Mouse (Mus musculus) MEL (cell line): ENCODE data around the gene Med25. TPM values are rescaled to one million over a fixed set of nuclear protein-coding genes. Genes with fewer than 3 reads are reported as not detected.

Source experiments
- DNase-seq: peaks from one replicate; pipeline ENCODE4 v3.0.0; 2011; ENCODE audit warnings: low read depth, low spot score
- H3K27ac ChIP-seq: 2 replicates; pipeline ENCODE4 v1.5.1; 2012; ENCODE audit warnings: low read depth, mild to moderate bottlenecking, control low read depth, low read length, moderate library complexity; ENCODE audit not compliant: control insufficient read depth
- H3K27me3 ChIP-seq, 2 experiments: fragments of 150-350 bp in 1 of 2; sonication (generic) in 1 of 2; 2 replicates each; pipeline ENCODE4 v1.6.1; 2012; ENCODE audit warnings: low read length in 2 of 2, mild to moderate bottlenecking in 2 of 2, improper control_type of control experiment in 1 of 2, moderate library complexity in 1 of 2; ENCODE audit not compliant: insufficient read depth in 2 of 2, control insufficient read depth in 1 of 2
- H3K36me3 ChIP-seq, 2 experiments: 2 replicates each; pipeline ENCODE4 v1.6.1; 2012 to 2014; ENCODE audit warnings: low read length in 2 of 2, improper control_type of control experiment in 1 of 2, inconsistent platforms in 1 of 2, mild to moderate bottlenecking in 1 of 2; ENCODE audit not compliant: insufficient read depth in 2 of 2, control insufficient read depth in 1 of 2
- H3K4me1 ChIP-seq, 2 experiments: fragments of 150-350 bp in 1 of 2; sonication (generic) in 1 of 2; 2 replicates each; pipeline ENCODE4 v1.6.1; 2012; ENCODE audit warnings: low read length in 2 of 2, improper control_type of control experiment in 1 of 2, mild to moderate bottlenecking in 1 of 2; ENCODE audit not compliant: insufficient read depth in 2 of 2, control insufficient read depth in 1 of 2
- H3K4me3 ChIP-seq, 2 experiments: fragments of 150-350 bp in 1 of 2; sonication (generic) in 1 of 2; 2 replicates each; pipeline ENCODE4 v1.5.1; 2012; ENCODE audit warnings: low read depth in 2 of 2, low read length in 2 of 2, mild to moderate bottlenecking in 2 of 2, moderate library complexity in 2 of 2, control low read depth in 1 of 2, improper control_type of control experiment in 1 of 2; ENCODE audit not compliant: control insufficient read depth in 1 of 2, insufficient read depth in 1 of 2
- H3K79me2 ChIP-seq: 2 replicates; pipeline ENCODE4 v1.6.1; 2012; ENCODE audit warnings: mild to moderate bottlenecking, low read length, moderate library complexity; ENCODE audit not compliant: control insufficient read depth, poor library complexity, insufficient read depth
- H3K9ac ChIP-seq: 2 replicates; pipeline ENCODE4 v1.6.1; 2012; ENCODE audit warnings: low read depth, mild to moderate bottlenecking, control low read depth, low read length, moderate library complexity; ENCODE audit not compliant: control insufficient read depth, poor library complexity, severe bottlenecking
- H3K9me3 ChIP-seq: fragments of 150-350 bp; sonication (generic); replicated peaks from 2 replicates; pipeline ENCODE4 v1.6.1; 2012; ENCODE audit warnings: mild to moderate bottlenecking, low read length, improper control_type of control experiment, moderate library complexity; ENCODE audit not compliant: insufficient read depth
- BHLHE40 ChIP-seq: IDR thresholded peaks from 2 replicates; pipeline ENCODE4 v1.6.1; 2012; ENCODE audit warnings: low read depth, mild to moderate bottlenecking, inconsistent platforms, low read length, improper control_type of control experiment, borderline replicate concordance
- CHD1 ChIP-seq: IDR thresholded peaks from 2 replicates; pipeline ENCODE4 v1.6.1; 2012; ENCODE audit warnings: low read depth, mild to moderate bottlenecking, inconsistent platforms, low read length, improper control_type of control experiment
- CHD2 ChIP-seq: IDR thresholded peaks from 2 replicates; pipeline ENCODE4 v1.6.1; 2011; ENCODE audit warnings: low read length, improper control_type of control experiment
- CTCF ChIP-seq, 3 experiments: IDR thresholded peaks in 2 of 3; conservative IDR thresholded peaks in 1 of 3; 2 replicates each; pipeline ENCODE4 v1.5.1; 2011 to 2012; ENCODE audit warnings: low read length in 3 of 3, low read depth in 2 of 3, mild to moderate bottlenecking in 2 of 3, improper control_type of control experiment in 1 of 3, inconsistent platforms in 1 of 3, mixed read lengths in 1 of 3, moderate library complexity in 1 of 3; ENCODE audit not compliant: control insufficient read depth in 1 of 3, insufficient read depth in 1 of 3, poor library complexity in 1 of 3, severe bottlenecking in 1 of 3
- E2F4 ChIP-seq: IDR thresholded peaks from 2 replicates; pipeline ENCODE4 v1.6.1; 2011; ENCODE audit warnings: low read depth, low read length, improper control_type of control experiment, borderline replicate concordance
- ELF1 ChIP-seq: IDR thresholded peaks from 2 replicates; pipeline ENCODE4 v1.6.1; 2014; ENCODE audit warnings: low read depth, mild to moderate bottlenecking, inconsistent platforms, low read length, improper control_type of control experiment, moderate library complexity
- ETS1 ChIP-seq: IDR thresholded peaks from 2 replicates; pipeline ENCODE4 v1.6.1; 2012; ENCODE audit warnings: low read depth, mild to moderate bottlenecking, inconsistent platforms, low read length, improper control_type of control experiment, moderate library complexity
- GABPA ChIP-seq: IDR thresholded peaks from 2 replicates; pipeline ENCODE4 v1.6.1; 2012; ENCODE audit warnings: low read depth, mild to moderate bottlenecking, inconsistent platforms, low read length, improper control_type of control experiment, moderate library complexity
- MAFK ChIP-seq: IDR thresholded peaks from 2 replicates; pipeline ENCODE4 v1.6.1; 2011; ENCODE audit warnings: low read depth, mild to moderate bottlenecking, low read length, improper control_type of control experiment, borderline replicate concordance
- MAX ChIP-seq: IDR thresholded peaks from 2 replicates; pipeline ENCODE4 v1.6.1; 2011; ENCODE audit warnings: low read length, improper control_type of control experiment
- MYB ChIP-seq: IDR thresholded peaks from 2 replicates; pipeline ENCODE4 v1.6.1; 2011; ENCODE audit warnings: mild to moderate bottlenecking, low read depth, low read length, improper control_type of control experiment
- POLR2A ChIP-seq, 2 experiments: IDR thresholded peaks; 2 replicates each; pipeline ENCODE4 v1.6.1; 2011 to 2012; ENCODE audit warnings: low read length in 2 of 2, mild to moderate bottlenecking in 2 of 2, control low read depth in 1 of 2, improper control_type of control experiment in 1 of 2, low read depth in 1 of 2, moderate library complexity in 1 of 2; ENCODE audit not compliant: control insufficient read depth in 1 of 2, insufficient read depth in 1 of 2, poor library complexity in 1 of 2
- POLR2AphosphoS5 ChIP-seq: IDR thresholded peaks from 2 replicates; pipeline ENCODE4 v1.6.1; 2012; ENCODE audit warnings: low read depth, borderline replicate concordance, mild to moderate bottlenecking, inconsistent platforms, low read length, moderate library complexity, mixed read lengths
- RAD21 ChIP-seq: IDR thresholded peaks from 2 replicates; pipeline ENCODE4 v1.6.1; 2011; ENCODE audit warnings: mild to moderate bottlenecking, low read depth, low read length, improper control_type of control experiment
- SIN3A ChIP-seq: IDR thresholded peaks from 2 replicates; pipeline ENCODE4 v1.6.1; 2012; ENCODE audit warnings: low read length, improper control_type of control experiment, inconsistent platforms
- TAL1 ChIP-seq: IDR thresholded peaks from 2 replicates; pipeline ENCODE4 v1.6.1; 2012; ENCODE audit warnings: mild to moderate bottlenecking, inconsistent platforms, low read length, moderate library complexity, mixed read lengths
- UBTF ChIP-seq: IDR thresholded peaks from 2 replicates; pipeline ENCODE4 v1.6.1; 2012; ENCODE audit warnings: low read depth, mild to moderate bottlenecking, inconsistent platforms, low read length, improper control_type of control experiment, moderate library complexity, borderline replicate concordance; ENCODE audit not compliant: insufficient read depth
- USF1 ChIP-seq: IDR thresholded peaks from 2 replicates; pipeline ENCODE4 v1.6.1; 2014; ENCODE audit warnings: low read depth, mild to moderate bottlenecking, inconsistent platforms, low read length, improper control_type of control experiment, moderate library complexity
- USF2 ChIP-seq, 2 experiments: IDR thresholded peaks; 2 replicates each; pipeline ENCODE4 v1.6.1; 2011 to 2012; ENCODE audit warnings: improper control_type of control experiment in 2 of 2, low read length in 2 of 2, borderline replicate concordance in 1 of 2, inconsistent platforms in 1 of 2, low read depth in 1 of 2, mild to moderate bottlenecking in 1 of 2; ENCODE audit not compliant: insufficient read depth in 1 of 2
- ZC3H11A ChIP-seq: IDR thresholded peaks from 2 replicates; pipeline ENCODE4 v1.6.1; 2012; ENCODE audit warnings: low read depth, mild to moderate bottlenecking, inconsistent platforms, low read length, improper control_type of control experiment
- ZMIZ1 ChIP-seq: IDR thresholded peaks from 2 replicates; pipeline ENCODE4 v1.6.1; 2012; ENCODE audit warnings: low read depth, mild to moderate bottlenecking, inconsistent platforms, low read length, improper control_type of control experiment, moderate library complexity
- ZNF384 ChIP-seq: IDR thresholded peaks from 2 replicates; pipeline ENCODE4 v1.6.1; 2012; ENCODE audit warnings: low read depth, mild to moderate bottlenecking, inconsistent platforms, low read length, improper control_type of control experiment
- polyA plus RNA-seq, 2 experiments: library from polyadenylated mRNA; stranded (reverse) in 1 of 2; unstranded in 1 of 2; fragments of >175 nt in 1 of 2; fragments of >200 nt in 1 of 2; gene quantifications; 2 replicates each; pipeline versions ENCODE4 v1.2.1 to v1.2.4; 2012; ENCODE audit warnings: low replicate concordance in 2 of 2, low read depth in 1 of 2; ENCODE audit not compliant: insufficient read length in 2 of 2, insufficient read depth in 1 of 2, missing spikeins in 1 of 2
- total RNA-seq: library from RNA; depleted of rRNA; stranded (reverse); fragments of 300-350 nt; gene quantifications from 2 replicates; pipeline ENCODE4 v1.2.3, GENCODE M21; 2012

Gene Med25
- total and polyA plus RNA-seq, 3 experiments = 53.9 to 118 TPM; not detected in 1

GRCm38 (mm10) chr7:44886964-44887363, 5.5 kb downstream of the Med25 start:
- Histone ChIP-seq H3K27ac (no peak overlapping the region), H3K79me2 (peaks cover 23% of the 10 kb centered on the region), H3K9ac (no peak overlapping the region), H3K9me3 (no peaks in the 10 kb centered on the region), H3K4me3 (no peak overlapping the region), H3K36me3 (peaks cover 2 to 4% of the 10 kb centered on the region in 2 experiments; a peak in 2 of 4 replicates), H3K4me1 (peaks cover 0 to 14% of the 10 kb centered on the region in 2 experiments; a peak in 2 of 4 replicates), H3K27me3 (no peaks in the 10 kb centered on the region)
- TF ChIP-seq MAFK (no peak), CTCF (IDR thresholded peaks at IDR 0.05 in 2 of 3, conservative IDR thresholded peaks at IDR 0.05 in 1 of 3; ENCODE audit: control insufficient read depth in 1 of 3, insufficient read depth in 1 of 3, low read depth in 2 of 3, low read length in 3 of 3, poor library complexity in 1 of 3, severe bottlenecking in 1 of 3) (no peak), MAX (no peak), ZNF384 (no peak), ETS1 (no peak), GABPA (no peak)
- DNase-seq = no peak

GRCm38 (mm10) chr7:44884637-44885036, 7.9 kb downstream of the Med25 start:
- H3K9me3 ChIP-seq = no peaks in the 10 kb centered on the region
- peaks cover 0 to 2% of the 10 kb centered on the region in 2 experiments; a peak in 1 of 4 replicates for H3K36me3 ChIP-seq
- TF ChIP-seq SIN3A (no peak), ETS1 (no peak), POLR2AphosphoS5 (no peak), MYB (no peak), CHD1 (no peak), ZC3H11A (no peak), USF1 (no peak), RAD21 (no peak), CTCF (IDR thresholded peaks at IDR 0.05 in 2 of 3, conservative IDR thresholded peaks at IDR 0.05 in 1 of 3; ENCODE audit: control insufficient read depth in 1 of 3, insufficient read depth in 1 of 3, low read depth in 2 of 3, low read length in 3 of 3, poor library complexity in 1 of 3, severe bottlenecking in 1 of 3) (no peak), TAL1 (no peak), POLR2A (IDR thresholded peaks at IDR 0.05; ENCODE audit: control insufficient read depth in 1 of 2, insufficient read depth in 1 of 2, low read depth in 1 of 2, low read length in 2 of 2, poor library complexity in 1 of 2) (no peak), USF2 (IDR thresholded peaks at IDR 0.05; ENCODE audit: borderline replicate concordance in 1 of 2, insufficient read depth in 1 of 2, low read depth in 1 of 2, low read length in 2 of 2) (no peak), CHD2 (no peak), ELF1 (no peak), E2F4 (no peak), UBTF (no peak), ZMIZ1 (no peak), MAX (no peak), BHLHE40 (no peak)
- TF ChIP-seq, all 39 proteins: peak for 0
- no peak overlapping the region for H3K9ac ChIP-seq
- no peak overlapping the region for H3K4me3 ChIP-seq
- no peaks in the 10 kb centered on the region for H3K27me3 ChIP-seq
- H3K27ac ChIP-seq = no peak overlapping the region
- peaks cover 3% of the 10 kb centered on the region; the same call in 1 of the 2 replicates for H3K79me2 ChIP-seq
- no peaks in the 10 kb centered on the region for H3K4me1 ChIP-seq
- no peak for DNase-seq
